Mouse (Mus musculus): ENCODE measurements around the gene Plaur.

Plaur gene

GRCm38 (mm10) chr7:24462388-24463319 lies at the start of gene Plaur:
Gene Plaur (plus strand): TSS chr7:24462484.
- CTCF ChIA-PET: interaction anchor here (0.6 to 1.6 kb wide), 7 partner anchors 11 to 196 kb away, joined by 3 to 15 read pairs (median 4); no protein-coding TSS in a partner anchor

DNA sequence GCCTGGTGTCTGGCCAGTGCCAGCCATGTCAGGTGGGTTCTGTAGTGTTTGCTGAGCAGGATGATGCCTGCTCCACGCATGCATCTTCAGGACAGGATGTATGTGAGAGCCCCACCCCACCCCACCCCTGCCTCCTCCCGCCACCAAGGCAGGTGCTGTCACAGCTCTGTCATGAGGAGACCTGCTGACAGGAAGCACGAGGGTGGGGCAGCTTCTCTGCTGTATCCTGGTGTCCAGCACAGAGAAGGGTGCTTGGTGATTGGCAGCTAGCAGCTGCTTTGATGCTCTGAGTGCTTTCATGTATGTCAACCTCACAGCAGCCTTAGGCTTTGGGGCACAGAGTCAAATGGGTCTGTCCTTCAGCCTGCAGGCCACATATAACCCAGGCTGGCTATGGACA lies 48.7 kb upstream of the Plaur start:
- CTCF ChIA-PET: interaction anchor here (0.5 to 1.1 kb wide), 4 partner anchors 10 to 49 kb away, joined by 3 to 13 read pairs (median 4); no protein-coding TSS in a partner anchor

DNA sequence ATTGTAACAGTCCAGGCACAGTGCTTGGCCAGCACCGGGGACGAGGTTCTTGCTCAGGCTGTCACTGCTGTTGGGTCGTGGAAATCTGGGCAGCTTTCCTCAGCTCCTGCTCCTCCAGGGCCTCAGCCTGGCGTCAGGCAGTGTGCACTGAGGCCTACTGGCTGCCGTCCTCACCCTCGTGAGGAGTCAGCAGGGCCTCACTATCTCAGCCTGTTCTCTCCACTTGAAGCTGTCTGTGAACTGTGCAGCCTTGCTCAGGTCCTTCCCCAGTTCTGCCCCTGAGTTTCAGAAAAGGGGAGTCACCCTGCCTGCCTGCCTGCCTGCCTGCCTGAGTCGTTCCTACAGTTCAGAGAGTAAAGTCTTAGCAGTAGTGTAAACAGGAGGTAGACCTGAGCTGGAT lies 47.0 kb upstream of the Plaur start:
- CTCF ChIA-PET: interaction anchor here (0.6 to 0.7 kb wide), 2 partner anchors 57 to 186 kb away, joined by 3 to 5 read pairs; no protein-coding TSS in a partner anchor

GRCm38 (mm10) chr7:24419579-24419978 lies 42.7 kb upstream of the Plaur start:
- CTCF ChIA-PET: no interaction called here

DNA sequence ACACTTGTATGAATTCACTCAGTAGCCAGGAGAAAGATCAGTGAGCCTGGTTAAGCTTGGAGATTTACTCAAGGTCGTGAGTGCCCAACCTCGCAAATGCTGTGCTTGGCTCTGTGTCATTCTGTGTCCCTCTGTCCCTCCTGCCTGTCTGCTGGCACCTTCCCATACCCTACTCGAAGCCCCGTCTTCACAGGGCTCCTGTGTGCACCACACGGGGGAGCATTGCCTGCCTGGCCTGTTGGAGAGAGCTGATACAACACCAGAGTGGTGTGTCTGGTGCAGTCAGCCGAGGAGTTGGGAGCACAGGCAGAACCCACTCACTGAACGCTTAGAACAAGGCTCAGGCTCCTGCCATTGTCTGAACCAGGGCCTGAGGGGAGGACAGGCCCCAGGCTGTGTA lies 40.6 kb upstream of the Plaur start:
- CTCF ChIA-PET: no interaction called here

GRCm38 (mm10) chr7:24422251-24422650 lies 40.0 kb upstream of the Plaur start:
- CTCF ChIA-PET: no interaction called here

DNA sequence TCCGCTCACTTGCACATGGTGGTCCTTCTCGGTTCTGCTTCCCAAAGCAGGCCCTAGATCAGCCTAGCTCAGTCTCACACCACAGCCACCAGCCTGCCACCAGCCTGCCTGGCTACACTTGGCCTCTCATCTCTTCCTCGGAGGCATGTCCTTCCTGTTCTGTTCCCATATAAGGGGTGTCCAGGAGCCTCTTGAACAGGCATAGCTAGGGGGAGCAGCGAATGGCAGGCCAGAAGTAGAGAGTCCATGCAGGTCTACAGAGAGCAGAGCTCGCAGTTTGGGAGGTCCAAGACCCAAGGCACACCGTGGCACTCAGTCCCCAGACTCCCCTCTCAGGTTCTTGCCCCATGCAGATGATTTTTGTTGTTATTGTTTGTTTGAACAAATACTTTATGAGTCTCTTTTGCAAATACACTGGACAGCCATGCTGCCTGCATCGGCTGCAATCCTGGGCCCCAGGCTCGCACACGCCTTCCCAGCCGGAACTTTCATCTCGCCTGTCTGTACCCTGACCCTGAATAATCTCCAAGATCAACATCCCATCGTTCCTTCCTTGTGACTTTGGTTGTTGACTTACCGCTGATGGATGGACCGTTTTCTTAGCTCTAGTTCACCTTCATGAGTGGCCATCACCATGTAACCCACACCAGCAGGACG lies 39.0 kb upstream of the Plaur start:
- CTCF ChIA-PET: interaction anchor here (1.4 kb wide), 1 partner anchor 46 kb away, joined by 3 read pairs; no protein-coding TSS in a partner anchor

DNA sequence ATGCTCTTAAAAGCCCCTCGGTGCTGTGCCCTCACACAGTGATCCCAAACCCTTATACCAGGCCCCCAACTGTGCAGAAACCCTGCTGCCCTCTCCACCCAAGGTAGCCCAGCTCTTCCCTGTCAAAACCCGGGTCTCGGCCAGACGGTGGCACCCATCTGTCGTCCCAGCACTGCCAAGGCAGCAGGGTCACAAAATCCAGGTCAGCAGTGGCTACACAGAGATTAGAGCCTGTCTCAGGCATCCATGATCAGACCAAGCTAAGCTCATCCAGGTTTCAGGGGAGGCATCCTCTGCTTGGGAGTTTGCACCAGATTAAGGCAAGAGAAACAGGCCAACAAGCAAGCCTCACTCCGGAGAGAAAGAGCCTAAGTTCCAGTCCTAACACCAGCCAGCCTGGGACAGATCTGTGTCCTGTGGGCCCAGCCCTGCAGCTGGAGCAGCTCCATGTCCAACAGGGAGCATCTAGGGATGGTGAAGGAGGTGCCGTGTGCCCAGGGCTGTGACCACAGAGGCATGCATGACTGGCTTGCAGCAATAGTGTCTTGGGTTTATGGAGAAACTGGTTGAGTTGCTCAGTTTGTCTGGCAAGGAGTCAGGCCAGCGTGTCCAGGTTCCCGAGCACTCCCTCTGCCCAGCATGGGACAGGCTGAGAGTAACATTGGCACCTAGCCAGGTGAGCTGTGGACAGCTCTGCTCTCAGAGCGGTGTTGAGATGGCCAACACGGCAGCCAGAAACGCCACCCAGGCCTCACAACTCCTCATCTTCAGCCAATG lies 38.1 kb upstream of the Plaur start:
- CTCF ChIA-PET: interaction anchor here (0.6 to 1.4 kb wide), 2 partner anchors 45 to 78 kb away, joined by 3 to 5 read pairs; no protein-coding TSS in a partner anchor

DNA sequence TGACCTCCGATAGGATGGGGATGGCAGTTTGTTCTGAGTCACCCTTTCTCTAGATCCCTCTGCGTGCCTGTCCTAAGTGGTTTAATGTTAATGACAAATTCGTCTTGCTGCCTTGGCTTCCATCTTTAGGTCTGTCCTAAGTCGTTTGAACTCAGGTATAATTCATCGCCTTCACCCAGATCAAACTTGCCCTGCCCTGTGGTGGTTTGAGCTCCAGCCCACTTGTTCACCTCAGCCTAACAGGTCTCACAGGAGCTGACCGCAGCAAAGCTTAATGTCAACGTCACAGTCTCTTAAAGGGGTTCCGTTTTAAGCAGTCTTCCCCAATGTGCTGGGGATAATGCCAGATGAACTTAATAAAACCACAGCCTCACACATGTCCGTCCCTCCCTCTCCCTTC lies 36.4 kb upstream of the Plaur start:
- CTCF ChIA-PET: no interaction called here

DNA sequence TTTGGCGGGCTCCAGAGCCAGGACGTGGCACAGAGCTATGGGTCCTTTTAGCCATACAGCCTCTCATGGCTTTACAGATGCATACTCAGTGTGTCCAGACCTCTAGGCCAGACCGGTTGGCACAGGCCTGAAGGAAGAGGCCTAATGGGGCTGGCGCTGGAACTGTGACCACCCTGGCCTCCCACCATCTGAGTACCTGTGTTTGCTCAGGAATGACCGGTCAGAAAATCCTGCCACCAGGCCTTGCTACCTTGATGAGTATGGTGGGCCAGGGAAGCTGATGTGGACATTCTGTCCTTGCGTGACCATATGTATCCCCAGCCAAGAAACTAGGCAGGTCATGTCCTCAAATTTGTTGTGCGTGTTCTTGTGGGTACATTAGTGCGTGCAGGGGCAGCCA lies 35.1 kb upstream of the Plaur start:
- CTCF ChIA-PET: interaction anchor here (1.2 kb wide), 1 partner anchor 14 kb away, joined by 3 read pairs; no protein-coding TSS in a partner anchor

DNA sequence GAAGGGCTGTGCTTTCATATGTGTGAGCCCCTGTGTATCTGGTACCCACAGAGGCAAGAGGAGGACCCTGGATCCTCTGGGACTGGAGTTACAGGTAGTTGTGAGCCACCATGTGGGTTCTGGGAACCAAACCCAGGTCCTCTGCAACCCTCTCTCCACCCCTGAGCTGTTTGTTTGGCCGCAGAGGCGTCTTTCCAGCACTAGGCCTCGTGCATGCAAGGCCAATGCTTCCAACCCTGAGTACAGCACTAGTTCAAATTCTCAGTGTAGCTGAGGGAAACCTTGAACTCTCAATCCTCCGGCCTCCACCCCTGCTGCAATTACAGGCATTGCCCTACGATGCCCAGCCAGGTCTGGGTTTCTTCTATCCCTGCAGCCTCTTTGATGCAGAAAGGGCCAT lies 33.6 kb upstream of the Plaur start:
- CTCF ChIA-PET: no interaction called here

DNA sequence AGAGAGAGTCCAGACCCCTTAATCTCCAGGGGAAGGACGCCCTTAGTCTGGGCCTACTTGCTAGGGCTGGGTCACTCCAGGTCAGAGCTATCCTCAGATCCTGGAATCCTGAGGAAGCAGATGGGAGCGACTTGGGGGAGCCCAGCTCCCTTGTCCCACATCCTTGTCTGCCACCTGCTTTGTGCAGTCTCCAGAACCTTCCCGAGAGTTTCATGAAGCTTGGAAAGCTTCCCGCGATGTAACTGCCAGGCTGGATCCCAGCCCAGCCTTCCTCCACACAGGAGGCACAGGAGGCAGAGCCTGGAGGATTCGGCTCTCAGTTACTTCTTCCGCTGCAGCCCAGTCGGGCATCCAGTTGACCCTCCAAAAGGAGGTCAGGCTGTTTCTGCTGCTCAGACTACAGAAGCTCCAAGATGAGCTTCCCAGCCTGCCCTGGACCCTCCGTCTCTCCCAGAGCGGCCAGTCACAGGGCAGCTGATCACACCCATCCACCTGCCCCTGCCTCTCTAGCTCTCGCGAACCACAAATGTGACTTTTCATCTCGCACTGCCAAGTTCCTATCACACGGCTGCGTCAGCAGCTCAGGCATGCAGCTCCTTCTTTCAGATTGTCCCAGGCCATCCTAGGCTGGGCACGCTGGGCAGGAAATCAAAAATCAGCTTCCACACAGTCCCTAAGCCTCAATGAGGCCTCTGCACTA lies 32.7 kb upstream of the Plaur start:
- CTCF ChIA-PET: interaction anchor here (0.6 to 1.1 kb wide), 3 partner anchors 15 to 94 kb away, joined by 3 to 4 read pairs (median 3); no protein-coding TSS in a partner anchor

DNA sequence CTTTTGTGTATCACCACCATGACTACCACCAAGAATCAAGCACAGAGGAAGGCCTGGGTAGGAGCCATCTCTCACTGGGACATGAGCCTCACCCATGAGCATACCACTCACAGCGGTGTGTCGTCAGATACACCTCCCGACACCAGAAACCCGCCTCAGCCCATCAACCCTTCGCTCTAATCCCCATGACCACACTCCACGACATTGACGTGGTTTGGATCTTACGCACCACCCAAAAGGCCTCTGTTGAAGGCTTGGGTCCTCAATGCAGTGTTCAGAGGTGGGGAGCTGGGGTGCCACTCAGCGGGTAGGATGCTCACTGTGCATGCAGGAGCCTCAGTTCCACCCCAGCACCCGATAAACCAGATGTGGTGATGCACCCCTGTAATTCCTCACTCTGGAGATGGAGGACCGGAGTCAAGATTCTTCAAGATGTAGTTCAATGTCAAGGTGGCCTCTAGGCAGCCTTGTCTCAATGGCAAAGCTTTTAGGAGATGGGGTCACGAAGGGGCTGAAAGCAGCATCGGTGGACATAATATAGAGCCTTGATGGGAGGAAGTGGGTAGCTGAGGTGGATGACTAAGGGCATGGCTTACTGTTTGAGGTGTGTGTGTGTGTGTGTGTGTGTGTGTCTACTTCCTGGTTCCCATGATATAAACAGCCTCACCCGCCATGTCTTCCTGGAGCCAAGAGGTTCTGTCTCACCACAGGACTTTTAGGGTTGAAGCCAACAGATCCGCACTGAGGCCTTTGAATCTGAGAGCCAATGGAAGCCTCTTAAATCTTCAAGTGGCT lies 31.5 kb upstream of the Plaur start:
- CTCF ChIA-PET: interaction anchor here (0.6 to 0.7 kb wide), 2 partner anchors 48 to 121 kb away, joined by 9 read pairs; no protein-coding TSS in a partner anchor

- CTCF ChIA-PET: interaction anchor here (0.6 to 0.9 kb wide), 3 partner anchors 36 to 120 kb away, joined by 3 to 9 read pairs (median 9); no protein-coding TSS in a partner anchor
Measured at GRCm38 (mm10) chr7:24431713-24432112, 30.6 kb upstream of the Plaur start.

- CTCF ChIA-PET: no interaction called here
Measured at GRCm38 (mm10) chr7:24435305-24435704, 27.0 kb upstream of the Plaur start.

DNA sequence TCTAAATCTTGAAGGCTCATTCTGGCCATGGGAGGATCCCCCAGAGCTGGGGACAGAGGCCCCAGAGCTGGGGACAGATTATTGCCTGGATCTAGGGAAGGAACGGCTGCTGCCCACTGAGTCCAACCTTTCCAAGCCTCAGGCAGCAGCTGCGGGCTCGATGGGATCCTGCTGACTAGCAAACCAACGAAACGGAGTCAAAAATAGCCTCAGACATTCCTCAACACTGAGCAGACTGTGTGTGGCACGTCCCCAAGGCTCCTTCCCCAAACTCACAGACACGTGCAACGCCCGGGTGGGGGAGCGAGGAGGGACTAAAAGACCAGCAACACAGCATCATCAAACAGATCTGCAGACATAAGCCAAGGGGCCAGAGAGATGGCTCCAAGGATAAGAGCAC lies 24.3 kb upstream of the Plaur start:
- CTCF ChIA-PET: no interaction called here

DNA sequence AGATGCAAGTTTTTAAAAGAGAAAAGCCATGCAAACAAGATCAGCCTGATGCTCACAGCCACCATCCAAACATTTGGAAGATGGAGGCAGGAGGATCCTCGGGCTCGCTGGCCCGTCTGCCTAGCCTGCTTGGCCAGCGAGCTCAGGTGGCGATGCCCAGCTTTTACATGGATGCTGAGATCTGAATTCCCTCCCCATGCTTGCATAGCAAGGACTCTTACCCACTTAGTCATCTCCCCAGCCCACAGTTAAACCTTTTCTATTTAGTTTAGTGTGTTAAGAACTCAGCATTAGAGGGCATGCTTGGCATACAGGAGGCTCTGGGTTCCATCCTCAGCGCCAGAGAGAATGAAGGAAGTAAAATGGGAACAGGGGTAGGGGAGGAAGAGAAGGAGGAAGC lies 23.1 kb upstream of the Plaur start:
- CTCF ChIA-PET: interaction anchor here (0.6 kb wide), 1 partner anchor 9 kb away, joined by 25 read pairs; no protein-coding TSS in a partner anchor

GRCm38 (mm10) chr7:24439891-24440290 lies 22.4 kb upstream of the Plaur start:
- CTCF ChIA-PET: interaction anchor here (0.6 to 0.7 kb wide), 2 partner anchors 8 to 37 kb away, joined by 3 to 25 read pairs; no protein-coding TSS in a partner anchor

- CTCF ChIA-PET: interaction anchor here (0.7 to 2.3 kb wide), 13 partner anchors 10 to 122 kb away, joined by 3 to 12 read pairs (median 4); partner anchors contain the start of gene Irgc1
Measured at GRCm38 (mm10) chr7:24441785-24442184, 20.5 kb upstream of the Plaur start.

DNA sequence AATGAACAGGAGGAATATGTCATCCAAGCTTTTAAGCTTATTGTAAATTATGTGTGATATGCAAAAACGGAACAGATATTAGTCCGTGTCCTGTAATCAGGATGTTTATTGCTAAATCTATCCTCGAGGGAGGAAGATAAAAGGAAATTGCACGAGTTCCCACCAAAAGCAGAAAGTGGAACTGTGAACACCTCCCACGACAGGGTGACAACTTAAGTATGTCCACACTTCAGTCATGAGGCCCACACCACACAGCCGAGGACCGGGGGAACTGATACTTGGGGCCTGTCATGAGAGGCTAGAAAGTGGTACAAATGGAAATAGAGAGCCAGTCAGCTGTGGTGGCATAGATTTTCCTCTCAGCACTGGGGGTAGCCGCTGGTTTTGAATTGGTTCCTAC lies 20.0 kb upstream of the Plaur start:
- CTCF ChIA-PET: interaction anchor here (0.7 to 2.3 kb wide), 12 partner anchors 10 to 122 kb away, joined by 3 to 12 read pairs (median 4); partner anchors contain the start of genes Irgc1 and Plaur

Measured in spleen, embryonic (tissue).